Mouse (Mus musculus): ENCODE results near the gene Olfr373. TPM values are rescaled to one million over a fixed set of nuclear protein-coding genes. Genes with fewer than 3 reads are reported as not detected.

Olfr373 gene
- polyA plus RNA-seq, 1 experiment from 2014 or later, result 0.03 TPM

- no peaks in the 10 kb centered on the region for H3K9me3 ChIP-seq (replicated peaks)
- H3K36me3 ChIP-seq, result peaks cover 13% of the 10 kb centered on the region
- DNase-seq (peak; percentile 10), ATAC-seq (ENCODE audit: low read depth) (peak; percentile 65)
- peak within 1 kb of the TSS; percentile 80 for H3K27ac ChIP-seq
- H3K4me3 ChIP-seq (replicated peaks), result peak within 1 kb of the TSS; percentile 66
- WGBS (ENCODE audit: insufficient replicate concordance), result 3% methylated on average over 48 of the region's 49 CpGs
- H3K9ac ChIP-seq, result peak within 1 kb of the TSS; percentile 77
- peaks cover 51% of the 10 kb centered on the region for H3K4me1 ChIP-seq (replicated peaks)
- H3K4me2 ChIP-seq, result peak within 1 kb of the TSS; percentile 79
- H3K27me3 ChIP-seq, result peaks cover 46% of the 10 kb centered on the region
Measured at GRCm38 (mm10) chr8:72134756-72135445, 51.9 kb downstream of the Olfr373 start, which contains the start of gene Tpm4. Tpm4 (plus strand) TSS chr8:72134975.

GRCm38 (mm10) chr8:72135446-72136301, 52.7 kb downstream of the Olfr373 start:
- Histone ChIP-seq H3K9me3 (replicated peaks) (no peaks in the 10 kb centered on the region), H3K27me3 (peaks cover 46% of the 10 kb centered on the region), H3K36me3 (peaks cover 20% of the 10 kb centered on the region), H3K4me3 (replicated peaks) (peak overlapping the region; percentile 66), H3K4me2 (peak overlapping the region; percentile 79), H3K27ac (peak overlapping the region; percentile 80), H3K9ac (peak overlapping the region; percentile 77), H3K4me1 (replicated peaks) (peaks cover 51% of the 10 kb centered on the region)
- under 1% methylated on average over 58 of the region's 62 CpGs for WGBS (ENCODE audit: insufficient replicate concordance)
- no peak for DNase-seq
- ATAC-seq (ENCODE audit: low read depth), result peak; percentile 40

DNA sequence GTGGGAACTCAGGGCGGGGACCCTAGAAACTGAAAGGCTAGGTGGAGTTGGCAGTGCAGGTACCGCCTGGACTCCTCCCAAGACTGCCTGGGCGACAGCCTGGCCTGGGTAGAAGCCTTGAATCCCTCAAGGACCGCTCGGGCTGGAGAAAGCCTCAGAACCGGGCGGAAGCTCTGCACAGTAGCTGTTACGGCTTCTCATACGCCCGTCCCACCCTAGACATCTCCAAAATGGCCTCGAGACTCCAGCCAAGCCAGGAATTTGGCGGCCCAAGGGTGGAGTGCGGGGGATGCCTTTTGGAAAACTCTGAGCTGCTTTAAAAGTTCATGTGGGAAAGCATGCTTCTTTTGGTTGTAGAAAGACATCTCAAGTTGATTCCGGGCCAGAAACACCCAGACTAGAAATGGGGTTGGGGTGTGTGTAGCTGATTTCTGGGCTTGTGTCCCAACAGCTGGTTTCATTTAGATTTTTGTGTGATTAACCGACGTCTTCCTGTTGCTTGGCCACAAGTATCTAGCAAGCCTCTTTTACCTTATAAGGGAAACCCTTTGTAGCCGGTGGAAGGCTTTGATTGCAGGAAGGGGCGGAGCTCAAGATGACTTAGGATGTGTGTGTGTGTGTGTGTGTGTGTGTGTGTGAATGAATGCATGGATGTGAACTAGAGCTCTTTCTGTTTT, 53.5 kb downstream of the Olfr373 start:
- DNase-seq, result no peak

DNA sequence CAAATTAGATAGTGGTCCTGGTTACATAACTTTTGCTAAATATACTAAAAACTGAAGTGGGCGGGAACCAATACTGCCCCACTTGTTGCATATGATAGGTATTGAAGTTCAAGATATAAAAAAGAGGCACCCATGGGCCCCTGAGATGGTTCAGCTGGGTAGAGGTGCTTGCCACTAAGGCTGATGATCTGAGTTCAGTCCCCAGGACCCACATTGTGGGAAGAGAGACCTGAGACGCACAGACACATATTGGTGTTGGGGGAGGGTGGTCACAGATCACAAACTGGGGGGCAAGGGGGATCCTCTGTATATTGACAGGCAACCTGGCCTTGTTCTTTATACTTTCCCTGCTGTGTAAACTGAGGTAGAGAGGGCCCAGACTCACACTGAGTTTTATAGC, 54.5 kb downstream of the Olfr373 start:
- no peak overlapping the region for H3K4me3 ChIP-seq (replicated peaks)
- peaks cover 46% of the 10 kb centered on the region for H3K27me3 ChIP-seq
- H3K4me2 ChIP-seq, result peak overlapping the region; percentile 79; the same call in 1 of the 2 replicates
- no peak overlapping the region for H3K27ac ChIP-seq
- peaks cover 40% of the 10 kb centered on the region for H3K4me1 ChIP-seq (replicated peaks)
- peak overlapping the region; percentile 13; the same call in 1 of the 2 replicates for H3K9ac ChIP-seq
- 61% methylated on average over 2 of the region's 2 CpGs for WGBS (ENCODE audit: insufficient replicate concordance)
- H3K9me3 ChIP-seq (replicated peaks), result no peaks in the 10 kb centered on the region
- DNase-seq, result no peak
- no peak for ATAC-seq (ENCODE audit: low read depth)
- H3K36me3 ChIP-seq, result peaks cover 28% of the 10 kb centered on the region

More for the DNA sequence above, 53.5 kb downstream of the Olfr373 start:
- Histone ChIP-seq H3K27ac (peak overlapping the region; percentile 80), H3K4me2 (peak overlapping the region; percentile 79), H3K27me3 (peaks cover 46% of the 10 kb centered on the region), H3K9ac (peak overlapping the region; percentile 77), H3K4me1 (replicated peaks) (peaks cover 44% of the 10 kb centered on the region), H3K4me3 (replicated peaks) (peak overlapping the region; percentile 66), H3K9me3 (replicated peaks) (no peaks in the 10 kb centered on the region), H3K36me3 (peaks cover 25% of the 10 kb centered on the region)
- 2% methylated on average over 18 of the region's 18 CpGs for WGBS (ENCODE audit: insufficient replicate concordance)
- ATAC-seq (ENCODE audit: low read depth), result no peak

- no peak overlapping the region for H3K9ac ChIP-seq
- no peaks in the 10 kb centered on the region for H3K9me3 ChIP-seq (replicated peaks)
- no peak overlapping the region for H3K4me2 ChIP-seq
- H3K36me3 ChIP-seq, result peaks cover 35% of the 10 kb centered on the region
- DNase-seq (no peak), ATAC-seq (ENCODE audit: low read depth) (no peak)
- no peak overlapping the region for H3K4me3 ChIP-seq (replicated peaks)
- H3K4me1 ChIP-seq (replicated peaks), result peaks cover 36% of the 10 kb centered on the region
- peaks cover 39% of the 10 kb centered on the region for H3K27me3 ChIP-seq
- WGBS (ENCODE audit: insufficient replicate concordance), result 74% methylated on average over 5 of the region's 5 CpGs
- H3K27ac ChIP-seq, result no peak overlapping the region
Measured at GRCm38 (mm10) chr8:72138456-72138855, 55.5 kb downstream of the Olfr373 start.

DNA sequence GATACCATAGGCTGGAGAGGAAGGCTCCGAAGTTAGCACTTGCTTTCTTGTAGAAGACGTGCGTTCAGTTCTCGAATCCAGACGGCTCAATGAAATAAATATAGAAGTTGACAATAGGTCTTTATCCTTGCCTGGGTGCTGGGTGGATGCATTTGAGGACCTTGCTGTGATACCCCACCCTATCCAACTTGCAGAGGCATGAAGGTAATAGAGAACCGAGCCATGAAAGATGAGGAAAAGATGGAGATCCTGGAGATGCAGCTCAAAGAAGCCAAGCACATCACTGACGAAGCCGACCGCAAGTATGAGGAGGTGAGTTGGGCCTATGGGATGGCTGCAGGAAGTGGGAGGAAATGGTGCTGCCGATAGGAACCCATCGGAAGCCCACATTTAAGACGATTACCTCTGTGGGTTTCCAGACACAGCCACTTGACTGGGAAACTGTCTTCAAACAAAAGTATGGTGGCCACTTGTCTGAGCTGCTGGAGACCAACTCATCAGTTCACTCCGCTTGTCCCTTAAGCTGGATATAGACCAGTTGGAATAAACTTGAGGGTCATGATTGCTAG, 60.4 kb downstream of the Olfr373 start:
- H3K9ac ChIP-seq, result no peak overlapping the region
- H3K4me2 ChIP-seq, result no peak overlapping the region
- H3K36me3 ChIP-seq, result peaks cover 77% of the 10 kb centered on the region
- ATAC-seq (ENCODE audit: low read depth) (no peak), DNase-seq (no peak)
- no peak overlapping the region for H3K27ac ChIP-seq
- no peaks in the 10 kb centered on the region for H3K27me3 ChIP-seq
- WGBS (ENCODE audit: insufficient replicate concordance), result 40% methylated on average over 13 of the region's 13 CpGs
- H3K4me1 ChIP-seq (replicated peaks), result peaks cover 24% of the 10 kb centered on the region
- H3K9me3 ChIP-seq (replicated peaks), result no peaks in the 10 kb centered on the region
- no peak overlapping the region for H3K4me3 ChIP-seq (replicated peaks)

DNA sequence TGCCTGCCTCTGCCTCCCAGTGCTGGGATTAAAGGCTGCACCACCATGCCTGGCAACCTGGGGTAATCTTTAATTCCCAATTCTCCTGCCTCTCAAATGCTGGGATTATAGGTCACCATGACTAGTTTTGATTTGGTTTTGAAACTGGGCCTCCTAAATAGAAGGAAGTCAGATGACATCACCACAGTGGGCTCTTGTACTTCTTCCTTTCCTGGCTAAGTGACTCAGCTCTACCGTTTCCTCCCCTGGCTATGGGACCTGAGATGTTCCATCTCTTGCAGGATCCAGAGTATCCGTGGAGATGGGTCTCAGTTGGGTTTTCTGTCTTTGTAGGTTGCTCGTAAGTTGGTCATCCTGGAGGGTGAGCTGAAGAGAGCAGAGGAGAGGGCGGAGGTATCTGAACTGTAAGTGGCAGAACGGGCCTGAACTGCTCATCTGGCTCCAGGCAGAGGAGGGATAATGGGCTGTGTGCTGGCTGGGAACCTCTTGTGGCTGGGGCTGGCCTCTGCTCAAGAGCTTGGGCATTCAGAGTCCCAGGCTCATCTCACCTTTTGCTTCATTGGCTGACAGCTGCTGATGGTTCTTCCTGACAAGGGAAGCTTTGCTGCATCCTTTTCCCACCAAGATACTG, 61.5 kb downstream of the Olfr373 start:
- peaks cover 76% of the 10 kb centered on the region for H3K36me3 ChIP-seq
- DNase-seq (no peak), ATAC-seq (ENCODE audit: low read depth) (no peak)
- no peaks in the 10 kb centered on the region for H3K9me3 ChIP-seq (replicated peaks)
- no peak overlapping the region for H3K27ac ChIP-seq
- H3K4me3 ChIP-seq (replicated peaks), result no peak overlapping the region
- no peaks in the 10 kb centered on the region for H3K27me3 ChIP-seq
- H3K4me2 ChIP-seq, result no peak overlapping the region
- H3K4me1 ChIP-seq (replicated peaks), result peaks cover 24% of the 10 kb centered on the region
- H3K9ac ChIP-seq, result no peak overlapping the region
- 50% methylated on average over 5 of the region's 5 CpGs for WGBS (ENCODE audit: insufficient replicate concordance)

- H3K27ac ChIP-seq, result no peak overlapping the region
- peaks cover 24% of the 10 kb centered on the region for H3K4me1 ChIP-seq (replicated peaks)
- no peaks in the 10 kb centered on the region for H3K9me3 ChIP-seq (replicated peaks)
- no peak overlapping the region for H3K4me2 ChIP-seq
- 64% methylated on average over 3 of the region's 3 CpGs for WGBS (ENCODE audit: insufficient replicate concordance)
- H3K4me3 ChIP-seq (replicated peaks), result no peak overlapping the region
- ATAC-seq (ENCODE audit: low read depth) (no peak), DNase-seq (no peak)
- peaks cover 76% of the 10 kb centered on the region for H3K36me3 ChIP-seq
- no peaks in the 10 kb centered on the region for H3K27me3 ChIP-seq
- H3K9ac ChIP-seq, result no peak overlapping the region
Measured at GRCm38 (mm10) chr8:72145511-72145910, 62.5 kb downstream of the Olfr373 start.

DNA sequence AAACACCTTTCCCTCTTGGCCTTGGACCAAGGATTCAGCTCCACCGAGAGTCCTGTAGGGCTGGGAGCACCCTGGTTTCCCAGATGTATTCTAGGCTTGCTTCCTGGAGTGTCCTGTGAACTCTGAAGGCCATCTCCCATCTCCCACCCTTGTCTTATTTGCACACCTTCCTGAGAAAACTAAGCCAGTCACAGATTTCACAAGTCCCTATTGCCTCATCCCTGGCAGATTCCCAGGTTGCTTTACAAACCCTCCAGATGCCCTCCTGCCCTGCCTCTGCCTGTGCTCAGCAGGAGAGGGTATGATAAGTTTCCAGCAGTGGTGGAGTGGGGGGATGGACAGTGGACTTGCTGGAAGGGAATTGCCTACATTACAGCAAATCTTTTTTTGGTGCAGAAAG, 63.1 kb downstream of the Olfr373 start:
- H3K9ac ChIP-seq, result no peak overlapping the region
- H3K36me3 ChIP-seq, result peaks cover 76% of the 10 kb centered on the region
- no peak overlapping the region for H3K4me2 ChIP-seq
- DNase-seq, result no peak
- H3K27me3 ChIP-seq, result no peaks in the 10 kb centered on the region
- ATAC-seq (ENCODE audit: low read depth), result peak; percentile 53; the same call in 1 of the 2 replicates
- no peak overlapping the region for H3K27ac ChIP-seq
- peaks cover 24% of the 10 kb centered on the region for H3K4me1 ChIP-seq (replicated peaks)
- WGBS (ENCODE audit: insufficient replicate concordance), result 73% methylated on average over 1 of the region's 1 CpGs
- no peaks in the 10 kb centered on the region for H3K9me3 ChIP-seq (replicated peaks)
- H3K4me3 ChIP-seq (replicated peaks), result no peak overlapping the region

GRCm38 (mm10) chr8:72146556-72146955, 63.6 kb downstream of the Olfr373 start:
- Histone ChIP-seq H3K9me3 (replicated peaks) (no peaks in the 10 kb centered on the region), H3K27ac (peak overlapping the region; percentile 5; the same call in 1 of the 2 replicates), H3K36me3 (peaks cover 80% of the 10 kb centered on the region), H3K4me1 (replicated peaks) (peaks cover 24% of the 10 kb centered on the region), H3K9ac (no peak overlapping the region), H3K4me2 (no peak overlapping the region), H3K4me3 (replicated peaks) (no peak overlapping the region), H3K27me3 (no peaks in the 10 kb centered on the region)
- ATAC-seq (ENCODE audit: low read depth) (no peak), DNase-seq (no peak)
- 73% methylated on average over 3 of the region's 3 CpGs for WGBS (ENCODE audit: insufficient replicate concordance)
